Mouse (Mus musculus) testis, adult 2 months (tissue): Measurements from ENCODE around the gene Faim.

ENCODE experiments used
- CTCF ChIP-seq: fragments of 200-500 bp; IDR thresholded peaks from 2 replicates; pipeline ENCODE4 v1.5.1; 2012; ENCODE audit warnings: low read depth, mild to moderate bottlenecking, inconsistent platforms, low read length, moderate library complexity; ENCODE audit not compliant: control insufficient read depth, insufficient read depth, insufficient replicate concordance
- POLR2A ChIP-seq: fragments of 200-500 bp; IDR thresholded peaks from 2 replicates; pipeline ENCODE4 v1.6.1; 2012; ENCODE audit warnings: low read depth, mild to moderate bottlenecking, inconsistent platforms, low read length, moderate library complexity; ENCODE audit not compliant: control insufficient read depth

DNA sequence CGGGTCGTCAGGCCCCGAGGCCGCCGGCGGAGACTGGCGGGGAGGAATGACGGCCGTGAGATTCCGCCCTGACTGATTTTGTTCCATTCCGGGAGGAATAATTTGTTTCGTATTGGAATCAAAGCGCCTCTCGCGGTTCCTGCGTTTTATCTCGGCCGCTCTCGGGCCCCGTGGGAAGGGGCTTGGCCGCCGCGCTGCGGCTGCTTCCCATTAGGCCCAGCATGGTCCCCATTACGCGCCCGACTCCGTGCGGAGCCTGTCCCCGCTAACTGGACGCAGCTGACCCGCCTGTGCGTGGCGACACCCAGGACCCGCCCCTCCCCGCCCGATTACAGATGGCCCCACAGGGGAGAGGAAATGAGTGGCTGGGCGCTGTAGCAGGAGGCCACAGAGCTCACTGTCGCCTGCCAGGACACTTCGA lies 13.1 kb upstream of the Faim start:
- TF ChIP-seq CTCF: no peak
- no peak for TF ChIP-seq POLR2A
